22 mouse cellular contexts compared by ENCODE assay signal in the genomic region with DNA sequence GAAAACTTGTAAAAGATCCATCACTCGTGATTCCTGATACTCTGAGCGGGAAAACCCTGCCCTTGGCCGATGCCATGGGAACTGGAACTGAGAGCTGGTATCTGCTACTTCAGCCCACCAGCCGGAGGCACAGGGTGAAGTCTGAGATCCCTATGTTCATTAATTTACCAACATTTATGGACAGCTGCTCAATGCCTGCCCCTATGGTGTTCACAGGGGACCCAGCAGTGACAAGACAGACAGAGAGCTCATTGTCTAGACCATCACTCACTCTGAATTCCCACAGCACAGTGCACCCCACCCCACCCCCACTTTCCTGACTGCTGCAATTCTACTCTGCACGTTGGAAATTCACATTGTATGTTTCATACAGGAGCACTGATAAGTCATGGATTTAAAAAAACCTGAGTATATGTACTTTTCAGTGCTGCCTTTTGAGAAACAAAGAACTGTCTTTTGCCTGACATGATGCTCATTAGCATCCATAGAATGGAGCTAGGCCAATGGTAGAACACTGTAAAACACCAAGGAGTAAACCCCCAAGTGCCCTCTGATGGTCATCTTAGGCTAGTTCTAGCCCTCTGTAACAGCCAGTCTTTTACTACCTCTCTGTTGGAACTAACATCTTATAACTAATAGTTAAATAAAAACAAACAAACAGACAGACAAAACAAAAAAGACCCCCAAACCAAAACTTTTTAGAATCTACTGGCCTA. TPM values are rescaled to one million over a fixed set of nuclear protein-coding genes. Genes with fewer than 3 reads are reported as not detected.
A peak's percentile ranks its signal among the peaks of the same experiment; 100 is the strongest.
DNase-seq lines count a peak whose midpoint lies in the region; ATAC-seq and TF ChIP-seq lines count a peak whose summit lies in the region.
"Had no signal": no experiment of that assay in that cellular context is flagged by ENCODE, and none has a peak within 500 bp of the region (broad histone marks: within the 10 kb centered on the region; RNA-seq: fewer than 3 reads in every experiment).

No protein-coding gene starts in this region.

- H3K36me3 ChIP-seq in hindbrain, embryonic 14.5 days (replicated peaks; ENCODE audit: control insufficient read depth, insufficient read depth): no peaks in the 10 kb centered on the region
- H3K36me3 ChIP-seq in neural tube, embryonic 13.5 days: no peaks in the 10 kb centered on the region
- no peaks in the 10 kb centered on the region for H3K36me3 ChIP-seq in thymus, adult 2 months (ENCODE audit: control insufficient read depth, insufficient read depth, low read length)
- H3K36me3 ChIP-seq: limb, embryonic 15.5 days had no signal

- H3K9ac ChIP-seq in hindbrain, embryonic 14.5 days: no peak overlapping the region
- no peak overlapping the region for H3K9ac ChIP-seq in neural tube, embryonic 13.5 days
- H3K9ac ChIP-seq: limb, embryonic 15.5 days; liver, postnatal 0 days had no signal

- H3K9me3 ChIP-seq in hindbrain, embryonic 14.5 days (ENCODE audit: control insufficient read depth, low read length): no peaks in the 10 kb centered on the region
- no peaks in the 10 kb centered on the region for H3K9me3 ChIP-seq in neural tube, embryonic 13.5 days
- H3K9me3 ChIP-seq: limb, embryonic 15.5 days had no signal

- TF ChIP-seq POLR2A in thymus, adult 2 months (IDR thresholded peaks at IDR 0.05; ENCODE audit: control insufficient read depth, extremely low read depth, insufficient read depth, low read length, poor library complexity): no peak

- H3K27ac ChIP-seq in hindbrain, embryonic 14.5 days: no peak overlapping the region
- no peak overlapping the region for H3K27ac ChIP-seq in neural tube, embryonic 13.5 days (replicated peaks)
- no peak overlapping the region for H3K27ac ChIP-seq in thymus, adult 2 months (ENCODE audit: control insufficient read depth, insufficient read depth, low read length)
- H3K27ac ChIP-seq: limb, embryonic 15.5 days had no signal

- ATAC-seq in hindbrain, embryonic 14.5 days (ENCODE audit: low FRiP score): peak; percentile 78; the same call in 1 of the 2 replicates
- ATAC-seq in neural tube, embryonic 13.5 days (ENCODE audit: low read depth): peak; percentile 72
- ATAC-seq: intestine, embryonic 16.5 days; liver, postnatal 0 days had no signal

- TF ChIP-seq CTCF in thymus, adult 2 months (IDR thresholded peaks at IDR 0.05; ENCODE audit: borderline replicate concordance, control insufficient read depth, extremely low read depth, insufficient read depth, low read length, poor library complexity): no peak

- intact Hi-C loops in left cerebral cortex, postnatal 4 days (cut with DNase I): no loop called here

- no peaks in the 10 kb centered on the region for H3K4me1 ChIP-seq in hindbrain, embryonic 14.5 days (replicated peaks; ENCODE audit: control insufficient read depth, insufficient read depth, low read length)
- peaks cover 6% of the 10 kb centered on the region; the same call in 1 of the 2 replicates for H3K4me1 ChIP-seq in neural tube, embryonic 13.5 days (replicated peaks)
- no peaks in the 10 kb centered on the region for H3K4me1 ChIP-seq in thymus, adult 2 months (replicated peaks; ENCODE audit: control insufficient read depth, insufficient read depth, low read length)
- H3K4me1 ChIP-seq: limb, embryonic 15.5 days had no signal

- DNase-seq in cerebellum, postnatal 10 days: peak; percentile 6 to 9
- no peak for DNase-seq in cerebellum, adult 11-12 months
- peak; percentile 18 for DNase-seq in left cerebral cortex, postnatal 4 days
- DNase-seq in left cerebral cortex, adult 8-10 months (ENCODE audit: low spot score in 2 of 2): no peak
- no peak for DNase-seq in hindbrain, embryonic 14.5 days (ENCODE audit: low spot score)
- DNase-seq in testis, postnatal 14 days (ENCODE audit: low spot score): no peak
- no peak for DNase-seq in thymus, adult 2 months
- DNase-seq: adrenal gland, adult 8-10 months; cerebellum, adult 9-11 months; gastrocnemius, postnatal 10 days; kidney, postnatal 14 days; layer of hippocampus, adult 9-11 months; liver, postnatal 0 days; lung, postnatal 36 days had no signal

- 28% methylated on average over 5 of the region's 5 CpGs for WGBS in hindbrain, embryonic 14.5 days
- WGBS in neural tube, embryonic 13.5 days: 35% methylated on average over 5 of the region's 5 CpGs
- 95% methylated on average over 5 of the region's 5 CpGs for WGBS in thymus, adult 2 months

- H3K4me2 ChIP-seq in hindbrain, embryonic 14.5 days (replicated peaks): no peak overlapping the region
- H3K4me2 ChIP-seq in neural tube, embryonic 13.5 days: no peak overlapping the region
- H3K4me2 ChIP-seq: heart, embryonic 11.5 days; limb, embryonic 15.5 days had no signal

- peaks cover 3% of the 10 kb centered on the region; the same call in 1 of the 2 replicates for H3K27me3 ChIP-seq in hindbrain, embryonic 14.5 days (ENCODE audit: control insufficient read depth, insufficient read depth, low read length)
- H3K27me3 ChIP-seq in neural tube, embryonic 13.5 days: peaks cover 14% of the 10 kb centered on the region
- H3K27me3 ChIP-seq in thymus, adult 2 months (ENCODE audit: control insufficient read depth, insufficient read depth, low read length): no peaks in the 10 kb centered on the region
- H3K27me3 ChIP-seq: limb, embryonic 15.5 days had no signal

- no peak overlapping the region for H3K4me3 ChIP-seq in hindbrain, embryonic 14.5 days (replicated peaks; ENCODE audit: low read length)
- no peak overlapping the region for H3K4me3 ChIP-seq in neural tube, embryonic 13.5 days
- no peak overlapping the region for H3K4me3 ChIP-seq in thymus, adult 2 months (ENCODE audit: control insufficient read depth, insufficient read depth, low read length)
- H3K4me3 ChIP-seq: limb, embryonic 15.5 days had no signal

RNA-seq across cellular contexts. Expression of a gene that starts 8.6 kb away (rescaled TPM):
- total RNA-seq in left cerebral cortex, postnatal 4 days (2021): not detected
- not detected for total RNA-seq in left cerebral cortex, adult 8-10 months (2022)
- 0.18 TPM in 1 of 2 replicates, not detected in the other for polyA plus RNA-seq in hindbrain, embryonic 14.5 days (2014; fragmentation: Nextera tagmentation; extraction: Ambion mirVana)
- polyA plus RNA-seq in neural tube, embryonic 13.5 days (2015; fragmentation: Nextera tagmentation; extraction: Ambion mirVana): not detected in 2 replicates
- not detected in 2 replicates for polyA plus RNA-seq in thymus, adult 2 months (2012; rRNA removed)
- total RNA-seq: adrenal gland, adult 8-10 months; gastrocnemius, postnatal 10 days; heart, postnatal 25 days; left cerebral cortex, postnatal 10 days; monocyte, adult 5-6 weeks had no signal
- polyA plus RNA-seq: heart, embryonic 11.5 days; intestine, embryonic 16.5 days; limb, embryonic 15.5 days; liver, postnatal 0 days; thymus, postnatal 0 days had no signal

Comparison
In these comparisons a context has a peak if more than half of its experiments do, and no peak if none do; other contexts are left out.
1. DNase-seq: peak in cerebellum, postnatal 10 days (2 of 2) and left cerebral cortex, postnatal 4 days (single experiment); none in cerebellum, adult 11-12 months (single experiment), left cerebral cortex, adult 8-10 months (0 of 2), hindbrain, embryonic 14.5 days (single experiment), testis, postnatal 14 days (single experiment) and thymus, adult 2 months (single experiment).